In genomic region chr2:158191098-158191497, GRCm38 (mm10) we compare ENCODE assay signal across 9 mouse cellular contexts. TPM values are rescaled to one million over a fixed set of nuclear protein-coding genes. Genes with fewer than 3 reads are reported as not detected.
A peak's percentile ranks its signal among the peaks of the same experiment; 100 is the strongest.
DNase-seq lines count a peak whose midpoint lies in the region; ATAC-seq lines count a peak whose summit lies in the region.
"Had no signal": no experiment of that assay in that cellular context is flagged by ENCODE, and none has a peak within 500 bp of the region (broad histone marks: within the 10 kb centered on the region; RNA-seq: fewer than 3 reads in every experiment).

No protein-coding gene starts in this region.

- DNase-seq in kidney, adult 9 months: peak; percentile 32
- DNase-seq in adrenal gland, postnatal 36 days: peak; percentile 32 to 73
- peak; percentile 70 for DNase-seq in heart, postnatal 4 days

- 65% methylated on average over 7 of the region's 7 CpGs for WGBS in kidney, embryonic 14.5 days
- 55% methylated on average over 7 of the region's 7 CpGs for WGBS in neural tube, embryonic 15.5 days
- WGBS in hindbrain, embryonic 13.5 days: 66% methylated on average over 7 of the region's 7 CpGs

- H3K27ac ChIP-seq in kidney, embryonic 14.5 days (ENCODE audit: low read depth, low read length): no peak overlapping the region
- H3K27ac ChIP-seq in neural tube, embryonic 15.5 days (replicated peaks): no peak overlapping the region
- H3K27ac ChIP-seq in hindbrain, embryonic 13.5 days: no peak overlapping the region

- no peak overlapping the region for H3K4me3 ChIP-seq in kidney, embryonic 14.5 days (ENCODE audit: low read length)
- H3K4me3 ChIP-seq in neural tube, embryonic 15.5 days (replicated peaks): no peak overlapping the region
- H3K4me3 ChIP-seq in hindbrain, embryonic 13.5 days: no peak overlapping the region

- peaks cover 11% of the 10 kb centered on the region; the same call in 1 of the 2 replicates for H3K4me1 ChIP-seq in kidney, embryonic 14.5 days (ENCODE audit: control insufficient read depth, insufficient read depth, low read length)
- H3K4me1 ChIP-seq in neural tube, embryonic 15.5 days: peaks cover 33% of the 10 kb centered on the region
- peaks cover 50% of the 10 kb centered on the region for H3K4me1 ChIP-seq in hindbrain, embryonic 13.5 days (replicated peaks)

- H3K9ac ChIP-seq in kidney, embryonic 14.5 days (ENCODE audit: low read depth, low read length): no peak overlapping the region
- H3K9ac ChIP-seq in neural tube, embryonic 15.5 days (replicated peaks): no peak overlapping the region
- H3K9ac ChIP-seq in hindbrain, embryonic 13.5 days: no peak overlapping the region

- no peak for ATAC-seq in kidney, embryonic 14.5 days (ENCODE audit: low FRiP score, low TSS enrichment)
- 0 out of 2 replicates have a peak, but pooled peaks have one; percentile 8 for ATAC-seq in megakaryocyte progenitor cell, adult 5-6 weeks (replicated peaks; ENCODE audit: poor library complexity)
- no peak for ATAC-seq in neural tube, embryonic 15.5 days (ENCODE audit: low FRiP score)
- no peak for ATAC-seq in hindbrain, embryonic 13.5 days (ENCODE audit: low FRiP score)
- ATAC-seq in frontal cortex, adult (ENCODE audit: low TSS enrichment): no peak

- no peaks in the 10 kb centered on the region for H3K9me3 ChIP-seq in kidney, embryonic 14.5 days (ENCODE audit: control insufficient read depth, low read length)
- no peaks in the 10 kb centered on the region for H3K9me3 ChIP-seq in neural tube, embryonic 15.5 days (replicated peaks)
- no peaks in the 10 kb centered on the region for H3K9me3 ChIP-seq in hindbrain, embryonic 13.5 days

- H3K36me3 ChIP-seq in kidney, embryonic 14.5 days (ENCODE audit: control insufficient read depth, insufficient read depth, low read length): no peaks in the 10 kb centered on the region
- no peaks in the 10 kb centered on the region for H3K36me3 ChIP-seq in neural tube, embryonic 15.5 days
- H3K36me3 ChIP-seq in hindbrain, embryonic 13.5 days: no peaks in the 10 kb centered on the region

- H3K27me3 ChIP-seq in kidney, embryonic 14.5 days (ENCODE audit: control insufficient read depth, insufficient read depth, low read length): no peaks in the 10 kb centered on the region
- H3K27me3 ChIP-seq in neural tube, embryonic 15.5 days (replicated peaks): no peaks in the 10 kb centered on the region
- no peaks in the 10 kb centered on the region for H3K27me3 ChIP-seq in hindbrain, embryonic 13.5 days

- H3K4me2 ChIP-seq in kidney, embryonic 14.5 days (replicated peaks; ENCODE audit: low read depth, low read length): no peak overlapping the region
- no peak overlapping the region for H3K4me2 ChIP-seq in neural tube, embryonic 15.5 days
- H3K4me2 ChIP-seq in hindbrain, embryonic 13.5 days: no peak overlapping the region
- H3K4me2 ChIP-seq: midbrain, embryonic 11.5 days had no signal

RNA-seq across cellular contexts. Expression of gene D630003M21Rik, which starts 37.9 kb away (rescaled TPM):
- polyA plus RNA-seq in kidney, embryonic 14.5 days (2014; fragmentation: Nextera tagmentation; extraction: Ambion mirVana): 3.7 and 5.2 TPM in 2 replicates
- 1 to 10 TPM; 1.7 TPM for total RNA-seq in adrenal gland, postnatal 36 days (2021)
- total RNA-seq in heart, postnatal 4 days (2021): 1 to 10 TPM; 6.4 to 6.6 TPM
- total RNA-seq in megakaryocyte progenitor cell, adult 5-6 weeks (2015): not detected in 2 replicates
- total RNA-seq in megakaryocyte progenitor cell, adult 5-6 weeks (2017): 0.04 TPM in 1 of 2 replicates, not detected in the other
- polyA plus RNA-seq in neural tube, embryonic 15.5 days (2015; fragmentation: Nextera tagmentation; extraction: Ambion mirVana): 2.4 and 2.5 TPM in 2 replicates
- 2.0 and 3.1 TPM in 2 replicates for polyA plus RNA-seq in hindbrain, embryonic 13.5 days (2015; fragmentation: Nextera tagmentation; extraction: Ambion mirVana)

RNA-seq across cellular contexts. Expression of gene Tgm2, which starts 44.9 kb away (rescaled TPM):
- 15.3 and 17.3 TPM in 2 replicates for polyA plus RNA-seq in kidney, embryonic 14.5 days (2014; fragmentation: Nextera tagmentation; extraction: Ambion mirVana)
- total RNA-seq in adrenal gland, postnatal 36 days (2021): 10 to 100 TPM; 44.6 to 85.9 TPM
- 100 to 1,000 TPM; 254 to 273 TPM for total RNA-seq in heart, postnatal 4 days (2021)
- total RNA-seq in megakaryocyte progenitor cell, adult 5-6 weeks (2015): 0.07 and 0.39 TPM in 2 replicates
- total RNA-seq in megakaryocyte progenitor cell, adult 5-6 weeks (2017): 0.58 and 1.5 TPM in 2 replicates
- 7.8 and 13.9 TPM in 2 replicates for polyA plus RNA-seq in neural tube, embryonic 15.5 days (2015; fragmentation: Nextera tagmentation; extraction: Ambion mirVana)
- polyA plus RNA-seq in hindbrain, embryonic 13.5 days (2015; fragmentation: Nextera tagmentation; extraction: Ambion mirVana): 10.1 TPM in 2 replicates

Comparison
In these comparisons a context has a peak if more than half of its experiments do, and no peak if none do; other contexts are left out.
1. RNA of gene Tgm2, which starts 44.9 kb away (total RNA-seq): 254 to 273 TPM in heart, postnatal 4 days and 44.6 to 85.9 TPM in adrenal gland, postnatal 36 days; 0.07 to 1.5 TPM in megakaryocyte progenitor cell, adult 5-6 weeks; every median in the first group is over 10 times any median in the second.
2. Peak in every context shown above with its lines, with median percentiles within 50 percentile points of each other: DNase-seq.